Mouse (Mus musculus) embryo, embryonic 11 days (tissue): ENCODE measurements around the gene March10.
A peak's percentile ranks its signal among the peaks of the same experiment; 100 is the strongest.

ENCODE experiments used
- DNase-seq: peaks from one replicate; pipeline ENCODE4 v3.0.0-alpha.2; 2015

March10 gene

DNA sequence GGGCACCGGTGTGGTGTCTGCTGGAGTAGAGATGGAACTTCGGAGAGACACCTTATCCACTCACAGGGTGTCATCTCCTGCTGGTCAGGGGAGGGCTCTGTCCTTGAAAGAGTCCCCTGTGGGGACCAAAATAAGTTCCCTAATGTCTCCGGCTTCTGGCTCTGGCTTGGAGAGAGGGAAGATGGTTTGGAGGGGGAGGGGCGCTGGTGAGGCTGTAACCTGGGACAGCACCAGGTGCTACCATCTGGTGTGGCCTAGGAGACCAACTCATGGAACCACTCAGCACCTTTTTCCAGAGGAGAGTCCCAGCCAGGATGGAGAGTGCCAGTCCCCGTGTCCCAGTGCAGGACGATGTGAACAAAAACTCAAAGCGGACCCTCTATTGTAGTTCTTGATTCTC is 105.9 kb downstream of the March10 start:
- DNase-seq, result no peak

DNA sequence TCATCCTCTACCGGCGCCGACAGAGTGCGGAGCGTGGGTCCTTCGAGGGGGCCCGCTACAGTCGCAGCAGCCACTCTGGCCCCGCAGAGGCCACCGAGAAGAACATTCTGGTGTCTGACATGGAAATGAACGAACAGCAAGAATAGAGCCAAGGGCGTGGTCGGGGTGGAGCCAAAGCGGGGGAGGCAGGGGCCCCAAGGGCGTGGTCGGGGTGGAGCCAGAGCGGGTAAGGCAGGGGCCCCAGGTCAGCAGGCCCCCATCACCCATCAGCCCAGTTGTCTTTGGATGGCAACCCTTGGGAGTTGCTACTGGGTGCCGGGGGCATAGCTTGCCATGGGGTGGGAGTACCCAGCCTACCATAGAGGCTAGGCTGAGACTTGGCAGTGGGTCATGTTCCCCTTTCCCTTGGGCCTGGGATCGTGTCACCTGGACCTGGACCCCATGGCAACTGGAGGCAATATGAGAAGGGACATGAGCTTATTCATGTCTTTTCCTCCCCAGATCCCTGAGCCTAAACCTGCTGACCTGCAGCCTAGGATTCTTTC is 106.7 kb downstream of the March10 start:
- no peak for DNase-seq

DNA sequence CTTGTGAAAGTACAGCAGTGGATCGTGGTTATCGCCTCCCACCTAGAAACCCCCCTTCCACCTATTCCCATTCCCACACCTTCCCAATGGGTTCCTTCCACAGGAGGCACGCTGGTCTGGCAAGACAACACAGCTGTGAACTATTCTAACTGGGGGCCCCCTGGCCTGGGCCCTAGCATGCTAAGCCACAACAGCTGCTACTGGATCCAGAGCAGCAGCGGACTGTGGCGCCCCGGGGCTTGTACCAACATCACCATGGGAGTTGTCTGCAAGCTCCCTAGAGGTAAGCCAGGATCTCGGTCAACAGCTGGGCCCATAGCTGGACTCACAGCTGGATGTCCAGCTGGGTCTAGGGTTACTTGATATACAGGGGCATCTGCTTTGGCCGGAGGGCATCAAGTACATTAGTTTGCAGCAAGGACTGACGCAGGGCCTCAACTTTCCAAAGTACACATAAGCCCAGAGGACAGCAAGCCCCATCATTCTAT is 108.0 kb downstream of the March10 start:
- no peak for DNase-seq

DNA sequence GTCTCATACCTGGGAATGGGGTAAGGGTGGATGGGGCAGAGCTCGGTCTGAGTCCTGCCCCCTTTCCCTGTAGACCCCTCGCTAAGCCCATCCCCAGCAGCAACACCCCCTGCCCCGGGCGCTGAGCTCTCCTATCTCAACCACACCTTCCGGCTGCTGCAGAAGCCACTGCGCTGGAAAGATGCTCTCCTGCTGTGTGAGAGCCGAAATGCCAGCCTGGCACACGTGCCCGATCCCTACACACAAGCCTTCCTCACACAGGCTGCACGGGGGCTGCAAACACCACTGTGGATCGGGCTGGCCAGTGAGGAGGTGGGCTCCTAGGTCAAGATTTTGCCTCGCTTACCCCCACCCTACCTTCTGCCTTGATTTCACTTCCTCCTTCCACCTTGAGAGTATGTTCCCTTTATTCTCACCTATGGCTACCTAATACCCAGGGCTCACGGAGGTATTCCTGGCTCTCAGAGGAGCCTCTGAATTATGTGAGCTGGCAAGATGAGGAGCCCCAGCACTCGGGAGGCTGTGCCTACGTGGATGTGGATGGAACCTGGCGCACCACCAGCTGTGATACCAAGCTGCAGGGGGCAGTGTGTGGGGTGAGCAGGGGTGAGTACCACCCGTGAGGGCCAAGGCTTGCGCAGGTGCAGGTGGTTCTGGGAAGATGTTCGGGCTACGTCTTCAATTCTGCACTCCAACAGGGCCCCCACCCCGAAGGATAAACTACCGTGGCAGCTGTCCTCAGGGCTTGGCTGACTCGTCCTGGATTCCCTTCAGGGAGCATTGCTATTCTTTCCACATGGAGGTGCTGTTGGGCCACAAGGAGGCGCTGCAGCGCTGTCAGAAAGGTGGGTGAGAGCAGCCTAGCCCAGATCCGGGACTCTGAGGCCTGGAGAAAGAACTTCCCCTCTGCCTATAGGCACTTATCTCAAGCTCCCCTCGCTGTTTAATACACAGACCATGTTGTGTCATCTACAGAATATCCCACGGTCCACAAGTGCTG is 109.1 kb downstream of the March10 start:
- peak; percentile 84 for DNase-seq

DNA sequence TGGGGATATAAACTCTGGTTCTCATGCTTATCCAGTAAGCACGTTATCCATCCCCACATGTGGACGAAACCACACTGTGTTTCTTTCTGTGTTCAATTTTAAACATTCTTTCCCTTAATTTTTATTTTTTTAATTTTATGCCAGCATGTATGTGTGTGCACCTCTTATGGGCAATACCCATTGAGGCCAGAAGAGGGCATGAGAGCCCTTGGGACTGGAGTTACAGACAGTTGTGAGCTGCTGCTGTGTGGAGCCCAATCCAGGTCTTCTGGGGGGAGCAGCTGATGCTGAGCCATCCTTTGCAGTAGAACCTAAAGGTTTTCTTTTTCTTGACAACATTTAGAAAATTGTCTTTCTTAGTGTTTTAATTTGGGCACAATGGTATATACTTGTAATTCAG is 111.3 kb downstream of the March10 start:
- DNase-seq, result peak; percentile 43

DNA sequence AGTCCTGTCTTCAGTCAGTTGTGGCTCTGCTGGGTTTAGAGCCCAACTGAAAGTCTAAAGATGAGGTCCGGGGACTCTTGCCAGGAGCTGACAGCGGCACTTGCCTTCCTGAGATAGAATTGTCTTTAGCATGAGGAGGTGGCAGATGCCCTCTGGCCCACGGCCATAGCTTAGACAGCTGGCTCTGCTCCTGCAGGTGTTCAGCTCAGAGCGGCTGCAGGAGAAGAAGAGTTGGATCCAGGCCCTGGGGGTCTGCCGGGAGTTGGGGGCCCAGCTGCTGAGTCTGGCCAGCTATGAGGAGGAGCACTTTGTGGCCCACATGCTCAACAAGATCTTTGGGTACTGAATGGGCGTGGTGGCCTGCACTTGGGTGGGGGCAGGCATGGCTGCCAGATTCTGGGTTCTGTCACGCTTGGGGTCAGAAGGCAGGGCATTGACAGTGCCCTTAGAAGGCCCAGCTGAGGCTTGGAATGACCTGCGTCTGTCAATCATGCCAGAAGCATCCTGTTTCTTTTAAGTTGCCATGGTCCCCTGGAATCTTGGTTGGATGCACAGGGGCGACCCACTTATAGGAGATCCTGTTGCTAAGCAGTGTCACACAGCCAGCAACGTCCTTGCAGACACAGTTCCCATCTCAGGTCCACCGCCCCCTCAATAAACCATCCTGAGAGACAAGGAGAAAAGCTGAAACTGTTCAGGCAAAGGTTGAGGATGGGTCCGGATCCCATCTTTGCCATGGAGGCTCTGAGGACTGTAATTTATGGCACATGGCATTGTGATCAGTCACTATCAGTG is 117.7 kb downstream of the March10 start:
- no peak for DNase-seq

DNA sequence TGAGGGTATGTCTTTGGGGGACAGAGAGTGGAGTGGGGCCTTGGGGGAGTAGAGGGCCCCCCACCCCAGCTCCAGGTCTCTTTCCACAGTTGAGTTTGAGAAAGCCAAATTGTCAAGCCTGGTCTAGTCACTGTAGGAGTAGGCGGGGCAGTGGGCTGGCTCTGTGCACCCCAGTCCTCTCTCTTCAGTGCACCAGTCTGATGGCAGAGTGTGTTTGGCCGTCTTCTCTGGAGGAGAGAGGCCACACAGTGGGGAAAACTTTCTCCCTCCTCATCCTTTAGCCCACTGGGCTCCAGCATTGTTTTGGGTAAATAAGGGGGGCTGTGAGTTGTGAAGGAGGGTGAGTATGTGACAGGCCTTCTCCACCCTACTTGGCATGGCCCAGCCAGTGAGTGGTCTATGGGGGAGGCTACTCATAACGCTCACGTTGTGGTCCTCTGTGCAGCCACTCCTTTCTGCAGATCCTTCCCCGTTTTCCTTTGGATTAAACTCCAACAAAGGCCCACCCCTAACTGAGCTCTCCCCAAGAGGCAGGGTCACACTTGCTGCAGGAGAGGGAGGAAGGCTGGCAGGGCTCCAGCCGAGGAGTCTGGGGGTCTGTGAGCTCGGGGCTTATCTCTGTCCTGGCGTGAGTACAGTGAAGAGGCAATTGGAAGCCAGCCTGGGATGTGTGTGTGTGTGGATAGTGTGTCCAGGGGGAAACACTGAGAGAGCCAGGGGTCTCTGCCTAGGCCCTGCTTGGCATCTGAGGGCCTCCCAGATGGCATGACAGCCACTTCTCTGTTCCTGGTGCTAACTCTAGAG is 122.5 kb downstream of the March10 start:
- DNase-seq, result no peak

DNA sequence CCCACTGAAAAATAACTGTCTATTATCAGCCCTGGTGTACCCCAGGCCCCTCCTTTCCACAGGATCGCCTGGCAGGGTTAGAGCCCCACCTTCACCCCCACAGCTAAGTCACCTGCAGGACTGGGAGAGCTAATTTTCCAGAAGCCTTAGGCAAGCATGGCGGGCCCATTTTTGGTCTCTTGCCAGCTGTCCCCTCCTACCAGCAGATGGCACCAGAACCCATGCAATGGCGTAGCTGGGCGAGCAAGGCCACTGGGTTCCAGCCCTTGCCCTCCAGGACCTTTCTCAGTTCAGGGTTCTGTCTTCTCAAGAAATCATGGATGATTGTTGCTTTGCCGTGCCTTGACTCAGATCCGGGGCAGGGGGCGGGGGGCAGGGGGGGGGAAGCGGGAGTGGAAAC is 124.1 kb downstream of the March10 start:
- peak; percentile 69 for DNase-seq

DNA sequence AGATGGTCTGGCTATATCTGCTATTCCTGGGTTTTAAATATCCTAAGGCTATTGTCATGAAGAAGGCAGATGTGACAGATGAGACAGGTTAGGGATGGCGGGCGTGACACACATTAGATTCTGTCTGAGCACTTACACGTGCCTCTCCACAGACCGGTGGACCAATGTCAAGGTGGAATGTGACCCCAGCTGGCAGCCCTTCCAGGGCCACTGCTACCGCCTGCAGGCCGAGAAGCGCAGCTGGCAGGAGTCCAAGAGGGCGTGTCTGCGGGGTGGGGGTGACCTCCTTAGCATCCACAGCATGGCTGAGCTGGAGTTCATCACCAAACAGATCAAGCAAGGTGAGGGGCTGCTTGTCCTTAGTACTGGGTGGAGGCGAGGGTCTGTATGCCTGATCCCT is 124.8 kb downstream of the March10 start:
- peak; percentile 34 for DNase-seq

DNA sequence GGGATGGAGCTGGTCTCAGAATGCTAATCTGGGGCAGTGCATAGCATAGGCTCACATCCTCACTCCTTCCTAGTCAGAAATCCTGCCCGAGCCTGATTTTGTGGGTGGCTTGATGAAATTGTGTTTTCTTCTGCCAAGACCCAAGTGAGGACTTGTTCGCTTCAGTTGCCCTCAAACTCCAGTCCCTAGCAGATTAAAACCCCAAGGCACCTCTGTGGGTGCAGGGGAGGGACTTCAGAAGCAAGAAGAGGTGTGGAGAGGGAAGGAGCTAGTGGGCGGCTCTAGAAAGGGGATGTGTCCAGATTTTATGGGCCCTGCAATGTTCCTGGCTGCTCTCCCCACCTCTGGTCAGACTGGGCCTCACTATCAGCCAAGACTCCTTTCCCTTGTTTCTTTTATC is 125.4 kb downstream of the March10 start:
- DNase-seq, result no peak

DNA sequence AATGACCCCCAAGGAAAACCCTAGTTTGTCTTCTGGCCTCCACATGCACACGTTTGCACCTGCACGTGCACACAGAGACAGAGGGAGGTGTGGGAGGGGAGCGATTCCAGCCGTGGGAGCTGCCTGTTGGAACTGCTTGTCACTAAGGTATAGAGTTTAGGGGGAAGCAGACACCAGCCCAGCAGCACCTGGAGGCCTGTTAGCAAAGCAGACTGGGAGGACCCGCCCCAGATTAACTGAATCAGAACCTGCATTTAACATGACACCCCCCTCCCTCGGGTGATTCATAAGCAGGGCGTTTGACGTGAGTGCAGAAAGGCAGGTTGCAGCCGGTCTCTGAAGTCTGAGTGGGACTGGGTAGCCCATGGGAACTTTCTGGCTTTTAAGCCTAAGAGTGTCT is 126.6 kb downstream of the March10 start:
- no peak for DNase-seq

DNA sequence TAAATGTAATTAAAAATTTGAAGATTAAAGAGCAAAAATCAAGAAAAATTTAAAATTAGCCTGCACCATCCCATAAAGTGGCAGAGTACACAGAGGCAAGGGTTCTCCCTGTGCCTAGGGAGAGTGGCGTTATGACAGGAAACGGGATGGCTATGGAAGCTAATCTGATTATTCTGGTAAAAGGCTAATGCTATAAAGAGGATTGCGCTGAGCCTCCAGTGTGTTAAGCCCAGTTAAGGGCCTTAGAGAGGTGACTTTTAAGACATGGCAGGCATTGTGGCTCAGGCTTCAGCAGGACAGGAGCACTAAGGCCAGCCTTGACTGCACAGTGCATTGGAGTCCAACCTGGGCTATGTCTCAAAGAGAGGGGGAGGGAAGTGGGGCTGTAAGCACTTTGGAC is 129.4 kb downstream of the March10 start:
- no peak for DNase-seq

DNA sequence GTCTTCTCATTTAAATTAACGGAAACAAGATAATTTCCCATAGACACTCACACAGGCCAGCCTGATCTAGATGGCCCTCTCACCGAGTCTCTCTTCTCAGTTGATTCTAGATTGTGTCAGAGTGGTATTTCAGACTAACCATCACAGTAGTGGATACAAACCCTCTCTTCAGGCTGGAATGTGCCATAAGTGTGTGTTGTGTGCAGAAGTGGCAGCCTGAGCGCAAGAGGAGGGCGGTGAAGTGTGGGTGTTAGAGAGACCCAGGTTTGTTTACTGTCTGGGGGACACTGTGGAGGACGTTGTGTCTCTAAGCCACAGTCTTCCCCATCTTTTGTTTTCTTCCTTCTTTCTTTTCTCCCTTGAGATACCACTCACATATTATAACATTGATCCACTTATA is 133.0 kb downstream of the March10 start:
- no peak for DNase-seq

DNA sequence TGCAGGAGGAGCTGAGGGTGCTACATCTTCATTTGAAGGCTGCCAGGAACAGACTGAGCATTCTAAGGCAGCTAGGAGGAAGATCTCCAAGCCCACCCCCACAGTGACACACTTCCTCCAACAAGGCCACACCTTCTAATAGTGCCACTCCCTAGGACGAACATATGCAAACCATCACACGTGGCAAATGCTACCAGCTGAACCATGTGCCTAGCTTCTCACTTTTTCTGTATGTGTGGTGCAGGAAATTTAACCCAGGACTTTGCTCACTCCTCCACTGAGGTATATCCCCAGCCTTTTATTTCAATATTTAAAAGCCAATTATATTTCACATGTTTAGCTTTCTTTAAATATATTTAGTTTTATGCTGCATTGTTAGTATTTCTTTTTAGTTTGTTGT is 135.4 kb downstream of the March10 start:
- DNase-seq, result no peak

DNA sequence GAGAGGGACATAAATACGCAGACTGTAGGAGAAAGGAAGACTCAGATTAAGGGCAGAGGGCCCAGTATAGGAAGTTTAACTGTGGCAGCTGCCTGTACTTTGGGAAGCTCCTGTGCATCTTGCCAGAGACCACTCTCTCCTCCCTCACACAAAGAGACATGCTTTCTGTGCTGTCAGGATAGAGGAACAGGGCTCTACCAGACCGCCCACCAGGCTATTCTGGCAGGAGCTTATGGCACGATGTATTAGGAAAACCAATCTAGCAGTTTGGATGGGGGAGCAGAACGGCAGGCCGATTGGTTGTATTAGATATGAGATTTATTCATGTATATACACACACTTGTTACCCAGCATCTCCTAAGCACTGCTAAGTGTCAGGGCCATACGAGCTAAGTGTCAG is 138.8 kb downstream of the March10 start:
- DNase-seq, result no peak

DNA sequence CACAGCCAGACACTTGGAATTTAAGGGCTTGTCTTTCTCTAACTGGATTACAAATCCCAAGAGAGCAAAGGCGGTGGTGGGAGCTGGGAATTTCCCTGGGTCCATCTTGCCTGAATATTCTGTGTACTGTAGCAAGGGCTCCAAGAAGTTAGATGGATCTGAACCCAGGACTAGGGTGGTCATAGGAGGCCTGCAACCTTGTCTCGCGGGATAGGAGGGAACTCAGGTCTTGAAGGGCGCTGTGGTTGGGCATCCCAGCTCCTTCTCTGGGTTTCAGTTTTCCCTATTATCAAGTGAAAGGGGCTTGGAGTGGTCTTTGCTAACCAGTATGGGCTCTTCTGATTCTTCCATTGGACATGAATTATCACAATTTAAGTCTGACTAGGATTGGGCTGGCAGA is 140.4 kb downstream of the March10 start:
- DNase-seq, result no peak

DNA sequence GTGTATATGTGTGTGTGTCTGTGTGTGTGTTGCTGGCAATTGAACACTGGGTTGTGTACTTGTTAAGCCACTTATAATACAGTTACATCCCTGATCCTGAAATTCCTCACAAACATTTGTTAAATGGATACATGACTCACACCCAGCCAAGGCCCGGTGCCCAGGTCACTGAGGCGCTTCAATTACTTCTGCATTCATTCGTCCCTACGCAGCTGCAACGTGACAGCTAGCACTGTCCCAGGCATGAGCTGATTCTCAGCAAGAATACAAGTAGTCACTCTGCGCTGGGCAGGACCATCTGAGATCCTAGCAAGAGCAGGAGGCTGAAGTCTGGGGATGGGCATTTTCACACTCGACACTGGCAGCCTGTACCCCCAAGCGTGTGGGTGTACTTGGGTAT is 141.2 kb downstream of the March10 start:
- DNase-seq, result no peak

DNA sequence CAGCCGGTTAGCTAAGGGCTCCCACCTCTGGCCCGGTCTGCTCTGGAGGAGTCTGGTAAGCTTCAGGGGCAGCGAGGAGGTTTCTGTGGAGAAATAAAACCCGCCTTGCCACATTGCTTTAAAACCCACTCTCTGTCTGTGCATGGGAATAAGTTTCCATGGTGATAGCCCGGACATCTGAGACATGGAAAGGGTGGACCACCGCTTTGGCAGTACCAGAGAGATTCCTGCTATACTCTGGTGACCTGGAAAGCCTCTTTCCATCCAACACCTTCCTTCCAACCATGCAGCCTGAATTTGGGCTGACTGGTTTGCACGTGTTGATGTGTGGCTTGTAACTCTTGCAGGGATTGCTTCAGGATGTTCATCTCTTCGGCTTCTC is 142.9 kb downstream of the March10 start:
- no peak for DNase-seq

DNA sequence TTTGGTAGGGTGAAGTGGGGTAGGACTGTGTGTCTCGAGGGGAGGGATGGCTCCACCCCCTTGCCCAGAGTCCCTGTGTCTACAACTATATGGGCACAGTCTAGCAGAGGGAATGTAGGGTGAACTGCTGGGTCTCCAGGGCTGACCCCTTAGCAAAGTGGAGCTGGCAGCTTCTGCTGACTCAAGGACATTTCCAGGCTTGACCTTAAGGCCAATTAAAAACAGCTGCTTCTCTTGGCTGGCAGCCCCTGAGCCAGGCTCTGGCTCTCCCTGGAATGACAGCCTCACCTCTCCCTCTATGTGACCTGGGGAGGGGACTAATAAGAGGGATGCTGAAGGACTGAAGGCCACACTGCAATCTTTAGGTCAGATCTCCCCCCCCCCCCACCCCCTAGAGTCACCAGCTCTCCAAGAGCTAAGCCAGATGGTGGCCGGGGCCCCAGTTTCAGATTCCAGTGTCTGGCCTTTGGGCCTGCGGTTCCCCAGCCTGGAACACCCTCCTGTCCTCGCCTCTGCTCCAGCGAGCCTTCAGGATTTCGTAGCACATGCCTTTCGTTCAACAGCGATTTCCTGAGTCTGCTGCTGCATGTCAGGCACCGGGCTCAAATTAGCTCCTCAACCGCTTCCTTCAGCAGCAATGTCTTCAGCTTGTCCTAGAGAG is 143.4 kb downstream of the March10 start:
- DNase-seq, result peak; percentile 84

DNA sequence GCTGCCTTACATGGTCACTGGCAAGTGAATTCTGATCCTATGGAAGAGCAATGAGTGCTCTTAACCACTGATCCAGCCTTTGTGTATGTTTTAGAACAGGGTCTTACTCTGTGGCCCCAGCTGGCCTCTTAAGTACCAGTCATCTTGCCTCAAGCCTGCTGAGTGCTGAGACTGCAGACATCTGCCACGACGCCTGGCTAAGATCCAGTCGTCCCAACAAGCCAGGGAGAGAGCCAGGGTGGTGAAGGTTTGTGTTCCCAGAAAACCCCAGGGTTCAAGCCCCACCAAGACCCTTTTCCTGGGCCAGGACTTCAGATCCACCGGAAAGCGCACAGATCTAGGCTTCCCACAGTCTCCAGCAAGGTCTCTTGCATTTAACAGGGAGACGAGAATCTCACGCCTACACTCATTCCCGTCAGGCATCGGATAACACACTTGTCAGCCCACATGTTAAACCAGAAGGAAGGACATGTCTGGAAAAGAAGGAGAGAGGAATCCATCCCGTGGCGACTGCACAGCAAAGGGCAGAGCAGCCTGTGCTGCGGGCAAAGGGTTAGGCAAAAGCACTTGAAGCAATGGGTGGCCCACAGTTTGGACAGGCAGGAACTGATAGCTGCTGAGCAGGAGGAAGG is 144.1 kb downstream of the March10 start:
- peak; percentile 54 for DNase-seq

DNA sequence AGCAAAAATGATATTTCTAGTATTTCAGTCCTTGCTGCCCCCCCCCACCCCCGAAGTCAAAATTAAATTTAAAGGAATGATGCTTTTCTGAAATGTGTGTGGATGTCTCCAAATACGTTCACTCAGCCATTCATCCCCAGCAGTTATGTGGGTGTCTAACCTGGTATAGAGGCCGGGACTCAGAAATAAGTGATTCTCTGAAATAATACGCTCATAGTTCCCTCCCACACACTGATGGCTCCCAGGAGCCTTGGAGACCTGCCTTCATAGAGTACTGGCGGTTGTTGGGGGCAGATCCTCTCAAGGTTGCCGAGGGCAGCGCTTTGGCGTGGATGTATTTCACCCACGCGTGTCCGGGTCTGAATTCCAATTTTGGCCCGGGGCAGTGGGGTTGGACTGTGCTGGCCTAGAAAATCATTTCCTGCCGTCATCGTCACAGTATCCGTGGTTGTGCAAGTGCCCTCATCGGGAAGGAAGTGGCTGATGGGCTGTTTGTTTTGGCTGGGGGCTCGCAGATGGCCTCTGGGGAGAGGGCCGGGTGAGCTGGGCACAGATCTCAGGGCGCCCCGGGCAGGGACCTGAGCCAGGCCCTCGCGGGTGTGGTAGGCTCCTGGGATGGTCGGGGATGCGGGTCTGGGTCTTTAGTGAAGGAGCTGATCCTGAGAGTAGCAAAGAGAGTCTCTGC is 145.1 kb downstream of the March10 start:
- peak; percentile 31 for DNase-seq
